Mouse (Mus musculus) bone marrow, adult 2 months (tissue): ENCODE measurements at regions not wholly inside any gene's neighbourhood (a gene's known extent, or its start where the extent isn't known, plus 50 kb on each side); places are given as distances from the start of the nearest gene placed in this dataset.

ENCODE experiments used
- H3K27ac ChIP-seq: fragments of 200-500 bp; 2 replicates; pipeline ENCODE4 v1.5.1; 2012; ENCODE audit warnings: low read depth, mild to moderate bottlenecking, control low read depth, inconsistent platforms, low read length; ENCODE audit not compliant: control insufficient read depth, poor library complexity, insufficient read depth
- H3K4me1 ChIP-seq: fragments of 200-500 bp; 2 replicates; pipeline ENCODE4 v1.6.1; 2011; ENCODE audit warnings: low read length; ENCODE audit not compliant: control insufficient read depth, insufficient read depth
- H3K4me3 ChIP-seq: fragments of 200-500 bp; replicated peaks from 2 replicates; pipeline ENCODE3; 2011; ENCODE audit warnings: mild to moderate bottlenecking, low read depth, low read length, control low read depth; ENCODE audit not compliant: control insufficient read depth
- CTCF ChIP-seq: fragments of 200-500 bp; IDR thresholded peaks from 2 replicates; pipeline ENCODE4 v1.5.1; 2011; ENCODE audit warnings: low read length, control low read depth; ENCODE audit not compliant: control insufficient read depth, insufficient read depth
- POLR2A ChIP-seq: fragments of 200-500 bp; IDR thresholded peaks from 2 replicates; pipeline ENCODE4 v1.6.1; 2011; ENCODE audit warnings: low read depth, mild to moderate bottlenecking, control low read depth, low read length, borderline replicate concordance; ENCODE audit not compliant: control insufficient read depth
- WGBS: fragments of 180-500 bp; shearing (Covaris S2); methylation state at CpG from one replicate; pipeline ENCODE4 v1.1.7; 2018; 5-methylcytosine and 5-hydroxymethylcytosine counted together

DNA sequence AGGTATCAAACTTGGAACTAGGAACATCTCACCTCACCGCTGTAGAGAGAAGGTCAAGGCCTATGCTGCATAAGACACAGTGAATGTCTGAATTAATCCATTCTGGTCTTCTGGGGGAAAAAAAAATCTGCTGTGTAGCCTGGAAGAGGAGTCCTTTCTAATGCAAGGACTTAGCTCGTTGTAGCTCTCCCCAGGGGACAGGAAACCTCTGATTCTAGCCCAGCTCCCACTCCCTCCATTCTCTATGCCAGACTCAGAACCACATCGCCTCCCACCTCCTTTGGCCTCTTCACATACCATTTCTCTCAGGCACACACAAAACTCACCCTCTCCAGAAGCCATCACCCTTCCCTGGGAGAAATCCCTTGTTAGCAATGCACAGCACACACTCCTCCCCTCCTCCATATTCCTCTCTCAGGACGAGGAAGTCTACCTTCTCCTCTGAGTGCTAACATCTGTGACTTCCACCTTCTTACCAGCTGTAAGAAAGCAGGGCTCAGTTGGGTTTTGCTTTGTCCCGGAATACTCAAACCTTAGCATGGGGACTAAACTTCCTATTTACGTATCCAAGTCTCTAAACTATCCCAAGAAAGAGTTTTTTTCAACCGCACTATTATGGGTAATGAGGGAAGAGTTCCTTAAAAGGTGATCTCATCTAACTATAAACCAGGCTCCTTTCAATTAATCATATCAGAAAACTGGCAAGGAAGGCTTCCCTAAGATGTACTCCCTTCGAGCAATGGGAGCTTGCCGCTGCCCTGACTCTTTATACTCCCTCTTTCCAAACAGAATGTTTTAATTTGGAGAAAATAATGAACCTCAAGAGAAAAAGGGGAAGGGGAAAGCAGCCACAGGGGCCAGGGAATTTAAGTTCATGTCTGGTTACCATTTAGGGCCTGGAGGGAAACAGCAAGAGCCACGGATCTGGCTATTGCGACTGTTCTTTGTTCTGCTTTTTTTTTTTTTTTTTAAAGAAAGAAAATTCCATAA, 167.2 kb upstream of the Dapk1 start:
- no peaks in the 10 kb centered on the region for H3K4me1 ChIP-seq
- TF ChIP-seq POLR2A = no peak
- no peak for TF ChIP-seq CTCF
- 48% methylated on average over 11 of the region's 11 CpGs for WGBS
- H3K4me3 ChIP-seq = no peak overlapping the region
- no peak overlapping the region for H3K27ac ChIP-seq

DNA sequence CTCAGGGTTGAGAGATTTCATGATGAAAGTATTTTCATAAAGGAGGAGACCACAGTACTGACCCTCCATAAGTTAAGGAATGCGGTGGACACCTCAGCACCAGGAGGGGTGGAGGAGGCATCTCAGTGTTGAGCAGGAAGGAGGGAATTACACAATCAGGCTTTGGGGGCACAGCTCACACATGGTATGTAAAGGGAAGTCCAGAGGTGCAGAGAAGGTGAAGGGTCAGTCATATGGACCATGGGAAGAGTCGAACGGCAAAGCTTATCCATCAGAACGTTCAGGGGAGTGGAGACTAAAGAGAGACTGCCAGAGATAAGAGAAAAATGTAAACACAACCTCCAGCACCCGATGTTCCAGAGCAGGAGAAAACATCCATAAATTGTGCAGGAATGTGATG, 166.4 kb upstream of the Dapk1 start:
- no peak overlapping the region for H3K4me3 ChIP-seq
- TF ChIP-seq POLR2A = no peak
- no peak for TF ChIP-seq CTCF
- WGBS = 45% methylated on average over 5 of the region's 5 CpGs
- H3K27ac ChIP-seq = no peak overlapping the region
- no peaks in the 10 kb centered on the region for H3K4me1 ChIP-seq

DNA sequence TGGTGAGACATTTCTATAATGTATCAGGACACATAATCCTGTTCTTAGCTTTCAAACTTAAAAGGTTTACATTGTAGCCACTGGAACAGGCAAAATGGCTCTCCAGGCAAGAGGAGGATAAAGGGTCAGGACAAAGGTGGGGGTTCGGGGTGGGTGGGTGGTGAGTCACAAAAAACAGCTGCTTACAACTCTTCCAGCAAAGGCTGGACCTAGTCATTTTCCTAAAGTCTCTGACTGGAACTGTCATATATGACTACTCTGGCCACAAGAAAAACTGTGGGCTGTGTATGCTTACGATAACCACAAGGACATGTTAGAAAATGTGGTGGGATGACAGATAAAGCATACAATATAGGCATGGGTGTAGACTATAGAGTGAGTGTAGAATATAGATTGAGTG, 163.6 kb upstream of the Dapk1 start:
- TF ChIP-seq CTCF = no peak
- no peak for TF ChIP-seq POLR2A
- no peaks in the 10 kb centered on the region for H3K4me1 ChIP-seq
- no peak overlapping the region for H3K27ac ChIP-seq
- 80% methylated on average over 2 of the region's 2 CpGs for WGBS
- H3K4me3 ChIP-seq = no peak overlapping the region

DNA sequence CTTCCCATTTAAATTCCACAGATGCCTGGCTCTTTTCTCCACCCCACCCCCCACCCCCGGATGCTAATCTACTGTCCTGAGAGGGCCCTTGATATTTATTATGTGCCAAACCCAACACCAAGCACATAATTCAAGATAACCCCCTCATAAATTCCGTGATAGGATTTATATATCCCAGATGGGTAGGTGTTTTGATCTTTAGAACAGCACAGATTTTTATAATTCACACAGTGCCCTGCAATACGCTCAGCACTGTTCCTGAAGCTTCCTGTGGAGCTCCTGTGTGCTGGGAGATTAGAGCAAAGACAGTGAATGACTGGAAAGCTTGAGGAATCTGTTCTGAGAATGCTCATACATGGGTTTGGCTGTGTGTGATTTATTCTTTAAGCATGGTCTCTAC, 161.2 kb upstream of the Dapk1 start:
- no peak overlapping the region for H3K4me3 ChIP-seq
- H3K4me1 ChIP-seq = no peaks in the 10 kb centered on the region
- H3K27ac ChIP-seq = no peak overlapping the region
- 38% methylated on average over 3 of the region's 3 CpGs for WGBS
- TF ChIP-seq POLR2A (no peak), CTCF (no peak)

DNA sequence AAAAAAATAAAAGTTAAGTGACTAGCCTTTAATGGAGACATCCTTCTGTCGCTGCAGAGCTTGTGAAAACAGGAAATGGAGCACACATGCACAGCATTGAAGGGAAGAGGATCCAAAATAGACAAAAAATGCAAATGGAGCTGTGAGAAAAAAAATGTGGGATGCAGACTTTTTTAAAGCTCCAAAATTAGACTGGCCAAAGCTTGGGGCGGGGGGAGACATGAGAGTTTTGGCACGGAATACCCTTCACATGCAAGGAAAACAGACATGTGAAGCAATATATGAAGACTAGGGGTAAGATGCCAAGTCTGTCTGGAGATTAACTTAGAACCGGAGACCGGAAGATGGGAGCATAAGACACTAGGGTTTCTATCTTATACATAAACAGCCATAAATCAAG, 156.6 kb upstream of the Dapk1 start:
- 78% methylated on average over 5 of the region's 5 CpGs for WGBS
- no peaks in the 10 kb centered on the region for H3K4me1 ChIP-seq
- no peak overlapping the region for H3K27ac ChIP-seq
- no peak for TF ChIP-seq POLR2A
- TF ChIP-seq CTCF = no peak
- no peak overlapping the region for H3K4me3 ChIP-seq

DNA sequence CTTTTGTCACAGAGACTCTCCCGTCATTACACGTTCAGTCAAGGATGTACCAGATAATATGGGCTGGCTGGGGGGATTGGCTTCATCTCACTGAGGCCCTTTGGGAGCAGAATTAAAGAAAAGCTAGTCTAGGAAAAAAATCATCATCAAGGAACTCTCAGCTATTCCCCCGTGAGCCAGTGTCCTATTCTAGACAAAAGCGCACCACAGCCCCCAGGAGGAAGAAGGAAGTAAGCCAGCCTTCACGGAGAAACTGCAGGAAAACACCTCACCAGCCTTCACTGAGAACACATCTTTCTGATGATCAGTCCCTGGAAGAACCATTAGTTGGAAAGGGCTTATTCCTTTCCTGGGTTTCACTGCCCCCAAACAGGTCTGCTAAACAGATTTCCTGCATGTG, 154.8 kb upstream of the Dapk1 start:
- Histone ChIP-seq H3K4me3 (no peak overlapping the region), H3K27ac (no peak overlapping the region), H3K4me1 (no peaks in the 10 kb centered on the region)
- WGBS = 51% methylated on average over 5 of the region's 5 CpGs
- TF ChIP-seq POLR2A = no peak
- no peak for TF ChIP-seq CTCF

DNA sequence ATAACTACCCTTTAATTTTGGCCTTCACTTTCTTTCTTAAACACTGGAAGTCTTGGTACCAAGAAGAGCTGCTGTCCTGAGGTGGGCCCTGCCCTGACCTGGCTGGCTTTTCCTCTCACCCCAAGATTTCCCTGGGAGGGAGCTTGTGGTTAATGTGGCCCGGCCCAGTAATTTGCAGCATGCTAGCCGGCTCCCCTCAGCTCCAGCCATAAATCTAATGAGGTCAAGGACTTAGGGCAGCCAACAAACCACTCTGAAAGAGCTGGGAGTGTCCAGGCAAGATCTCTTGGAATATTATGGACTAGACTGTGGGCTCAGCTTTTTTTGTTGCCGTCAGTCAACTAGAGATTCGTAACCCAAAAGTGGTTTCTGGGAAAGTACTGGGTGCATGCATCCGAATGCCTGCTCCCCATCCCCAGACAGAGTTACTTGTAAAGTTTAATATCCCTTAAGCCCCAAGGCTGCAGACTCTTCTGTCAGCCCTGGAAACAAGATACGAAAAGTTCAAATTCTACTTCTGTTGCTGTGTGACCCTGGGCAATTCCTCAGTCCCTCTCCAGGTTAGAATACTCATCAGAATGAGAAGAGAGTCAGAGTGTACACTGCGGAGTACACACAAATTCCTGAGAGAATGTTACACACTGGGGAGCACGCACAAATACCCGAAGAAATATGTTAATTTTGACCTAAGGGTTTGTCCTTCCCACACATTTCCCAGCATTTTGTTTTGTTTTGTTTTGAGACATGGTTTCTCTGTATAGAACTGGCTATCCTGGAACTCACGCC, 150.8 kb upstream of the Dapk1 start:
- Histone ChIP-seq H3K4me1 (no peaks in the 10 kb centered on the region), H3K4me3 (no peak overlapping the region), H3K27ac (no peak overlapping the region)
- 70% methylated on average over 10 of the region's 10 CpGs for WGBS
- TF ChIP-seq CTCF (no peak), POLR2A (no peak)

DNA sequence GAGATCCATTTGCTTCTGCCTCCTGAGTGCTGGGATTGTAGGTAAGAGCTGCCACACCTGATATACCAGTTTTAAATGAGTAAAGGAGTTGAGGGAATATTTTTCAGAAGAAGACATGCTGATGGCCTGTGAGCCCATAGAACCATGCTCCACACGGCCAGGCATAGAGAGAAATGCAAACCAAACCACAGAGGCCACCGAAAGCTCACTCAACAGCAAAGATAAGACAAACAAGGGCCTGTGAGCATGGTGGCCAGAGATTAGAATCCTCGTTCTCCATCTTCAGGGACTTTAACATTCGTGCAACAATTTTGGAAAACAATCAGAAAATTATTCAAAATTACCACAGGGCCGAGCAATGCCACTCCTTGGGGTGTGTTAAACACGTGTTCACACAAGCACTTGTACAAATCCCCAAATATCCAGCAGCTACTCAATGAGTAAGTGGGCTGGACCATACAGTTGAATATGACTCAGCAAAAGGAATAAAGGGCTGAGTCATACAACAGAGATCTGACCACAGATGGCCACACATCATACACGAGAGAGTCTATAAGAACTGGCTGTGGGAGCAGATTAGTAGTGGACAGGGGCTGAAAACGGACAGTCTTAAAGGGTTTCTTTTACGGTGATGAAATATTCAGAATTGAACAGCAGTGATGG, 147.8 kb upstream of the Dapk1 start:
- Histone ChIP-seq H3K4me3 (no peak overlapping the region), H3K27ac (no peak overlapping the region), H3K4me1 (no peaks in the 10 kb centered on the region)
- 56% methylated on average over 9 of the region's 9 CpGs for WGBS
- TF ChIP-seq POLR2A (no peak), CTCF (no peak)
